Mouse (Mus musculus) kidney, postnatal 10 days (tissue): Measurements from ENCODE around the gene Pik3c2g.
A peak's percentile ranks its signal among the peaks of the same experiment; 100 is the strongest.

Experiments used
- DNase-seq: peaks from one replicate; pipeline ENCODE4 v3.0.0; 2021; ENCODE audit warnings: mixed read lengths

The Pik3c2g gene

DNA sequence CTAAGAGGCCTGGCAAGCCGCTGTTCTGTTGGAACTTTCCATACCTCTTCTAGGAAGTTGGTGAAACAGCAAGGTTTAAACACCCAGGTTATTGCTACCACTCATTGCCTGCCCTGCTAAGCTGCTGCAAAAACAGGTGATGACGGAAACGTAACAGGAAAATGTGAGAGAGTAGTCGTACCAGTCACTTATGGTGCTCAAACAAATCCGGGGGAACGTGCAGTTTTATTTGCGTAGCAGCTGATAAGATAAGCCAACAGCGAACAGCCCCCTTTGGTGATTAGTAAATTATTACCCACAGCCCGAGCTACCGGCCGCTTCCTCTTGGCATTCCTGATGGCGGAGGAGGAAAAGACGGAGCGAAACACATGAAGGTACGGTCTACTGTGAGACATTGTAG lies at the start of gene Pik3c2g:
Gene Pik3c2g, plus strand, starts transcription at position 330 of the 400 bp plus-strand sequence.
- no peak for DNase-seq

DNA sequence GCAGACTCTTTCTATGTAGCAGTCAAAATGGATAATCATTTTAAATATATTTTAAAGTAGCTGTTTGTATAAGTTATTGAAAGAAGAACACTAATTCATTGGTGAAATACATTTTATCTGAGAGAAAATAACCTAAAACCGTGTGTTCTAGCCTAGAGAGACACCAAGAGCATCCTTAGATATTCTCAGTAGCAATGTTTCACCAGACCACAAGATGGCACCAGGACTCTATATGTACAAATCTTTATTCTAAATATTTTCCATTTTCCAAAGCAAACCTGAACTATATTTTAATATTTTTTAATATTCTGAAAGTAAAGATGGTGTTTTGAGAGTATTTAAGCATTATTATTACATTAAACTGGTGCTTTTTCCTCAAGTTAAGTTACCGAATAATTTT lies 48.6 kb upstream of the Pik3c2g start:
- peak; percentile 10 for DNase-seq

DNA sequence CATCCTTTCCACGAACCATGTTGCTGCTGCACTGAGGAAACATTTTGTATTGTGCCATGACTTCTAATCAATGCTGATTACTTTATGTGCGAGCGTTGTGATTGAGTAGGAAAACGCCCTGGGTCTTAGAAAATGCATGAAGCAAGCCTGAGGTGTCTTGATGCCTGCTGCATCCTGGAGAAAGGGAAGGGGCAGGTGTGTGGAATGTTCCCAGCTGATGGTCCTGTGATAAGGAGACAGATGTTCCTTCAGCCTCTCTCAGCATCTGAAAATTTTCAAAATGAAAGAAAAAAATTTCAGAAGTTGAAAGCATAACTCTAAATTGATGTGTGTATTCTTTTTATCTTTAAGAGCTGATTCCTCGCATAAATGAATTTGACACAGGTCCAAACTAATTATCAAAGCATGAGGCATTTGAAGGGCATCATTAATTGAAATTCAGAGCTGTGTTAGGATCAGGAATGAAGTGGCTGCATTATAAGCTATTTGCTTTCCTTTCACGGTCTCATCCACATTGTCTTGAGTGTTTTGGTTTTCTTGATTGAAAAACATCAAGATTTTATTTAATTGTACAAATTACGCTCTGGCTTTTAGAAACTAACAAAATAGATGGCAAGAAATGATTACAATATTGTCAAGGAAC lies 31.4 kb upstream of the Pik3c2g start:
- no peak for DNase-seq

GRCm38 (mm10) chr6:139569211-139569610 lies 17.8 kb upstream of the Pik3c2g start:
- DNase-seq, result no peak

GRCm38 (mm10) chr6:139575854-139576253 lies 11.2 kb upstream of the Pik3c2g start:
- no peak for DNase-seq

GRCm38 (mm10) chr6:139576261-139577014 lies 10.6 kb upstream of the Pik3c2g start:
- DNase-seq, result no peak

DNA sequence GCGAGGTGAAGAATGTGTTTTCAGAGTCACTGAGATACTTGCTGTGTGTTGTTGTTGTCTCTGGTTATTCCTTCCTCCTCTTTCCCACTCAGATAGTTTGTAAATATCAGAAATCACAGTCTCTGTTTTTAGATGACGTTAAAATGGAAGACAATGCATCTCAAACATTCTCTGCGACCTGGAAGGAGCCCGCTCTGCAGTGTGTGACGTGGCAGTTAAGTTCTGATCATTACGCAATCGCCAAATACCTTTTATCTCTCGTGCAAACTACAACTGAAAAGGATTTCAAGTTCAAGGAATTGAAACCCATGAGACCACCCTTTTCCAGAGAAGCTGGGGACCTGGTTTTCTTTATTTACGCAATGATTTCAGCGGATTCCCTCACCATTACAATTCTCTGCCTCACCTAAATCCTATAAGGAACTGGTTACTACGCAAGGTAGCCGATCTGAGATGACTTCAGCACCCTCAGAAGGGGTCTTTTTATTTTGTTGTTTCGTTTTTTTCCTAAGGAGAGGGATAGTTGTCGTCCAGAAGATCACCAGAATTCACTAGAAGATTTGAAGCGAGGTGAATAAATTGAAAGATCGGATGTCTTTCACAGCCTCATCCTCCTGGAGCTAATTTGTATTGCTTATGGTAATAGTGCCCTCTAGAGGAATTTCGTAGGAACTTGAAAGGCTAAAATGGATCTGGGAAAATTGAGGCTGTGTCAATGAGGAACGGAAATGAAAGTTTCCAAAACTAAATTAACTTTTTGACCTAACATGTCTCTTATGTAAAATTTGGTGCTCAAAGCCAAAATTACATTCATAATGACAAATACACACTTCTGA lies 9.8 kb upstream of the Pik3c2g start:
- DNase-seq, result no peak

- DNase-seq, result no peak
Measured at GRCm38 (mm10) chr6:139587478-139587877, 457 bp downstream of the Pik3c2g start.

DNA sequence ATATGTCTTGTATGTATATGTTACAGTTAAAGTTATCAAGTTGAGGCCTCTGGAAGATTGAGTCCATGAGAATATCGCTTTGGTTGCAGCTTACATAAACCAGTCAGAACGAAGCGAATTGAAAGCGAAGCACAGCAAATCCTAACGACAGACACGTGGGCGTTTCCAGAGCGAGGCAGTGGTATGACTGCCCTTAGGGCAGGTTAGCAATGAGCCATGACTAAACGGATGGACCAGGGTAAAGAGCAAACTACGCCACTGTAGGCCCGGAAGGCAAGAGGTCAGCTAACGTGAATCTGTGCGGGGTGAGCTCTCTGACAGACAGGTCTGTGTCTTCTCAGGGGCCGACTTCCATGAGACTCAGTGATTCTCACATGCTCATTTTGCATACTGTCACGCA lies 1.4 kb downstream of the Pik3c2g start:
- peak; percentile 72 for DNase-seq

- DNase-seq, result peak; percentile 80
Measured at GRCm38 (mm10) chr6:139589291-139589690, 2.3 kb downstream of the Pik3c2g start.

GRCm38 (mm10) chr6:139589854-139590253 lies 2.8 kb downstream of the Pik3c2g start:
- DNase-seq, result no peak

GRCm38 (mm10) chr6:139592081-139592480 lies 5.1 kb downstream of the Pik3c2g start:
- no peak for DNase-seq

DNA sequence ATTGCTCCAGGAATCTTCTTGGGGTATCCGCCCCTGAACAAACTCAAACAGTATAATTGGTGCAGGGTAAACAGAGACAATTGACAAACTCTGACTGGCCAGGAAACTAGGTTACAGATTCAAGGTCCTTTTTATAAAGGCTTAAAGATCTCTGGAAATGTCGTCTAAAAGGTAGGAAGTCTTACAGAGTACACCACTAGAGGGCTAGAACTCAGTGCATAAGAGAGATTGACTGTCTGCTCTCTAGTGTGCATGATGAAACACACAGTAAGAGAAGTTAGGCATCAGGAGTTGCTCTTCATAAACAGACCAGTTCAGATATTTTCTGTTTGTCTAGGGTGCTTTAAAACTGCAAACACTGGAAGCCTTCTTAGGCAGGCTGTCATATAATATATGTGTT lies 9.4 kb downstream of the Pik3c2g start:
- DNase-seq, result no peak

- DNase-seq, result no peak
Measured at GRCm38 (mm10) chr6:139599216-139599615, 12.2 kb downstream of the Pik3c2g start.

DNA sequence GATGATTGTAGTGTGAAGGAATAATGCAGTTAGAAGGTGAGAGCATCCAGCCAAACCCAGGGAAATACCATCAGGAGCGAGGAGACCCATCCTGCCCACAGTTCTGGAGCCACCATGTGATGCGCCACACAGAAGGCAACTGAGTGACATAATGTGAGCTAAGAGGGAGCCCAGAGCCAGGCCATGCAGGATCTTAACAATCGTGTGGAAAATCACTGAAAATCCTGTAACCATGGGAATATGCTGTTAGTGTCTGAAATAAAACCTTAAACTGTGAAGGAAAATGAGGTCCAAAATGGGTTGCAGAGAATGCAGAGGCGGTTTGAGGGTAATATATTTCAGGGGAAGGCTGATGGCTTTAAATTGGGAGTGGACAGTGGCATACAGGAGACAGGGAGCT lies 31.8 kb downstream of the Pik3c2g start:
- DNase-seq, result no peak

- DNase-seq, result peak; percentile 11
Measured at GRCm38 (mm10) chr6:139624756-139625155, 37.7 kb downstream of the Pik3c2g start.

DNA sequence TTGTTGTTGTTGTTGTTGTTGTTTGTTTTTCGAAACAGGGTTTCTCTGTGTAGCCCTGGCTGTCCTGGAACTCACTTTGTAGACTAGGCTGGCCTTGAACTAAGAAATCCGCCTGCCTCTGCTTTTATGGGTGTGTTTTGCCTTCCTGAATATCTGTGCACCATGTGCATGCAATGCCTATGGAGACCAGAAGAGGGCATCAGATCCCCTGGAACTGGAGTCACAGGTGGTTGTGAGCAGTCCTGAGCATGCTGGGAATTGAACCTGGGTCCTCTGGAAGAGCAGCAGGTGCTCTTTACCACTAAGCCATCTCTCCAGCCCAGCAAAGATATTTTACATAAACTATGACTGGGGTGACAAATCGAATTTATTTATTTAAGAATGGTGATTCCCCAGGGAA lies 47.5 kb downstream of the Pik3c2g start:
- no peak for DNase-seq

GRCm38 (mm10) chr6:139655399-139655798 lies 68.4 kb downstream of the Pik3c2g start:
- DNase-seq, result peak; percentile 63

DNA sequence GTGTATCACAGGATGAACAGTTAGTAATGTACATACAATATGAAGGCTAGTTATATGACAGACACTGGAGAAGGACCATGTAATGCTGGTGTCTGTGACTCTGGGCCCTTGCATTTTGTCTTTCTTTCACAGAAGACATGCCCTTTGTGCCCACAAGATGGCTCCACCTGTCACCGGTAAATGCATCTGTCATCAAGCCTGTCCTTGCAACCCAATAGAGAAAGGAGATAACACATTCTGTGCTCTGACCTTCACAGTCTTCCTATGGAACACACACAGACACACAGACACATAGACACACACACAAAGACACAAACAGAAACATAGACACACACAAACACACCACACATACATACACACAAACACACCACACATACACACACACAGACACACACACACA lies 75.4 kb downstream of the Pik3c2g start:
- peak; percentile 56 for DNase-seq

DNA sequence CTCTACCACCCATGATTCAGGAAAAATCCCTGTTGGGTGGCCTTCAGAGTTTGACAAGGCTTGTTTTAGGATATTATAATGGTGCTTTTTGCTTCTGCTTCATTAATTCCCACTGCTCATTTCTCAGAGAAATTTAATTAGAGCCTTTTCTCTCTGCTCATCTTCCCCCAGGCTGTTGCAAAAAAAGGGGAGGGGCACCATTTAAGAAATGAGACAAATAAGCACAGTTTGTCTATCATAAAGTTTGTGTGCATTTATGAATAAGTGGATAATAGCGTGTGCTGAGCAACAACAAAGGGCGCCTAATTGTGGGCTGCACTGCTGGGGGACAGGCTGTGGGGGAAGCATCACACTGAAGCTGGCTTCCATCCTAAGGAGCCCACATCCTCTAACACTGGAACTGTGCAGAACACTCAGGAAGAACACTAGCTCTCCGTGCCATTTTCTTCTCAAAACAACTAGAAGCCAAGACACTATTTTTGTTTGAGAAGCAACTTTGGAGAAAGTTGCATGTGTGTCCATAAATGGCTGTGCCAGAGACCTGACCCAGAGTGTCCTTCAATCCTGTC lies 131.5 kb downstream of the Pik3c2g start:
- DNase-seq, result no peak

- no peak for DNase-seq
Measured at GRCm38 (mm10) chr6:139719639-139720221, 132.7 kb downstream of the Pik3c2g start.

- DNase-seq, result no peak
Measured at GRCm38 (mm10) chr6:139735708-139736626, 148.9 kb downstream of the Pik3c2g start.
